Mouse (Mus musculus) gonadal fat pad, adult 2 months (tissue): ENCODE results near the gene Trpv5. TPM values are rescaled to one million over a fixed set of nuclear protein-coding genes. Genes with fewer than 3 reads are reported as not detected.

ENCODE experiments used
- DNase-seq: peaks from one replicate; pipeline ENCODE4 v3.0.0-alpha.2; 2012; ENCODE audit warnings: low read depth
- polyA plus RNA-seq: library from polyadenylated mRNA; depleted of rRNA; stranded (reverse); fragments of >200 nt; gene quantifications from 2 replicates; pipeline ENCODE4 v1.2.3, GENCODE M21; 2012; rRNA removed

The Trpv5 gene
- polyA plus RNA-seq: 0.20 TPM in 1 of 2 replicates, not detected in the other

GRCm38 (mm10) chr6:41680669-41681068, at the start of gene Trpv5:
Gene Trpv5 (minus strand): TSS chr6:41680769.
- no peak for DNase-seq

GRCm38 (mm10) chr6:41727989-41728609, 47.5 kb upstream of the Trpv5 start:
- no peak for DNase-seq

- DNase-seq: no peak
Measured at GRCm38 (mm10) chr6:41721430-41721829, 40.9 kb upstream of the Trpv5 start.

- no peak for DNase-seq
Measured at GRCm38 (mm10) chr6:41710281-41710680, 29.7 kb upstream of the Trpv5 start.

- DNase-seq: no peak
Measured at GRCm38 (mm10) chr6:41706275-41706674, 25.7 kb upstream of the Trpv5 start.

- DNase-seq: no peak
Measured at GRCm38 (mm10) chr6:41704123-41704522, 23.6 kb upstream of the Trpv5 start, which contains the start of gene Kel. Gene Kel (minus strand): TSS chr6:41704339.

GRCm38 (mm10) chr6:41702928-41703327, 22.4 kb upstream of the Trpv5 start:
- DNase-seq: no peak

- DNase-seq: no peak
Measured at GRCm38 (mm10) chr6:41701245-41701644, 20.7 kb upstream of the Trpv5 start.

GRCm38 (mm10) chr6:41694407-41694806, 13.8 kb upstream of the Trpv5 start:
- no peak for DNase-seq

GRCm38 (mm10) chr6:41692200-41692599, 11.6 kb upstream of the Trpv5 start:
- no peak for DNase-seq

GRCm38 (mm10) chr6:41685596-41685995, 5.0 kb upstream of the Trpv5 start:
- no peak for DNase-seq

GRCm38 (mm10) chr6:41684911-41685310, 4.3 kb upstream of the Trpv5 start:
- DNase-seq: no peak

GRCm38 (mm10) chr6:41684131-41684530, 3.6 kb upstream of the Trpv5 start, which contains the start of gene Llcfc1:
Gene Llcfc1 (plus strand): TSS chr6:41684431.
- DNase-seq: no peak

- no peak for DNase-seq
Measured at GRCm38 (mm10) chr6:41681656-41682055, 1.1 kb upstream of the Trpv5 start.

- DNase-seq: no peak
Measured at GRCm38 (mm10) chr6:41676530-41676929, 4.0 kb downstream of the Trpv5 start.

GRCm38 (mm10) chr6:41662320-41662719, 18.2 kb downstream of the Trpv5 start:
- DNase-seq: no peak

- DNase-seq: no peak
Measured at GRCm38 (mm10) chr6:41658487-41658886, 22.1 kb downstream of the Trpv5 start.

- no peak for DNase-seq
Measured at GRCm38 (mm10) chr6:41654648-41655047, 25.9 kb downstream of the Trpv5 start.

- no peak for DNase-seq
Measured at GRCm38 (mm10) chr6:41653173-41653572, 27.4 kb downstream of the Trpv5 start.

- DNase-seq: peak; percentile 67
Measured at GRCm38 (mm10) chr6:41646672-41647071, 33.9 kb downstream of the Trpv5 start.

- peak; percentile 61 for DNase-seq
Measured at GRCm38 (mm10) chr6:41646220-41646619, 34.3 kb downstream of the Trpv5 start.

- DNase-seq: no peak
Measured at GRCm38 (mm10) chr6:41643227-41643626, 37.3 kb downstream of the Trpv5 start.

- DNase-seq: no peak
Measured at GRCm38 (mm10) chr6:41642765-41643164, 37.8 kb downstream of the Trpv5 start.
